Mouse (Mus musculus) thymus, postnatal 4 days (tissue): ENCODE measurements around the gene Gatad1.
"Not testable (repeated sequence)": the region's sequence is repeated elsewhere in the genome, so short reads cannot be mapped to it uniquely, and the experiment has no call there.

ENCODE experiments used
- DNase-seq: peaks from one replicate; pipeline ENCODE4 v3.0.0; 2021

Gatad1 gene

GRCm38 (mm10) chr5:3657085-3657484 lies at the start of gene Gatad1:
TSS of gene Gatad1 (minus strand) at chr5:3657185.
- no peak for DNase-seq

GRCm38 (mm10) chr5:3702180-3702579 lies 45.2 kb upstream of the Gatad1 start:
- DNase-seq = no peak

GRCm38 (mm10) chr5:3700025-3700424 lies 43.0 kb upstream of the Gatad1 start:
- no peak for DNase-seq

GRCm38 (mm10) chr5:3696031-3696430 lies 39.0 kb upstream of the Gatad1 start:
- no peak for DNase-seq

- DNase-seq = no peak
Measured at GRCm38 (mm10) chr5:3695191-3695590, 38.2 kb upstream of the Gatad1 start.

- DNase-seq = no peak
Measured at GRCm38 (mm10) chr5:3692956-3693355, 36.0 kb upstream of the Gatad1 start.

GRCm38 (mm10) chr5:3691283-3691682 lies 34.3 kb upstream of the Gatad1 start:
- DNase-seq = no peak

- no peak for DNase-seq
Measured at GRCm38 (mm10) chr5:3688298-3688697, 31.3 kb upstream of the Gatad1 start.

- DNase-seq = peak; percentile 38
Measured at GRCm38 (mm10) chr5:3669938-3670554, 13.1 kb upstream of the Gatad1 start.

GRCm38 (mm10) chr5:3666585-3666984 lies 9.6 kb upstream of the Gatad1 start:
- peak; percentile 30 for DNase-seq

- DNase-seq = no peak
Measured at GRCm38 (mm10) chr5:3665225-3665624, 8.2 kb upstream of the Gatad1 start.

GRCm38 (mm10) chr5:3653801-3654200 lies 3.2 kb downstream of the Gatad1 start:
- no peak for DNase-seq

- DNase-seq = not testable (repeated sequence)
Measured at GRCm38 (mm10) chr5:3652903-3653575, 3.9 kb downstream of the Gatad1 start.

GRCm38 (mm10) chr5:3651621-3652020 lies 5.4 kb downstream of the Gatad1 start:
- DNase-seq = no peak

GRCm38 (mm10) chr5:3650881-3651280 lies 6.1 kb downstream of the Gatad1 start, which contains the start of gene Tmbim7:
TSS of gene Tmbim7 (plus strand) at chr5:3651181.
- DNase-seq = no peak

GRCm38 (mm10) chr5:3648849-3649210 lies 8.2 kb downstream of the Gatad1 start:
- DNase-seq = no peak

- no peak for DNase-seq
Measured at GRCm38 (mm10) chr5:3648206-3648848, 8.7 kb downstream of the Gatad1 start.

GRCm38 (mm10) chr5:3647708-3648121 lies 9.3 kb downstream of the Gatad1 start:
- peak; percentile 92 for DNase-seq

- DNase-seq = peak; percentile 69
Measured at GRCm38 (mm10) chr5:3646991-3647707, 9.8 kb downstream of the Gatad1 start.

- no peak for DNase-seq
Measured at GRCm38 (mm10) chr5:3646539-3646938, 10.4 kb downstream of the Gatad1 start.

- no peak for DNase-seq
Measured at GRCm38 (mm10) chr5:3645326-3645725, 11.7 kb downstream of the Gatad1 start.

- DNase-seq = no peak
Measured at GRCm38 (mm10) chr5:3644621-3645020, 12.4 kb downstream of the Gatad1 start.

GRCm38 (mm10) chr5:3635286-3635685 lies 21.7 kb downstream of the Gatad1 start:
- no peak for DNase-seq
